Mouse (Mus musculus): ENCODE measurements at regions not wholly inside any gene's neighbourhood (a gene's known extent, or its start where the extent isn't known, plus 50 kb on each side); places are given as distances from the start of the nearest gene placed in this dataset.

DNA sequence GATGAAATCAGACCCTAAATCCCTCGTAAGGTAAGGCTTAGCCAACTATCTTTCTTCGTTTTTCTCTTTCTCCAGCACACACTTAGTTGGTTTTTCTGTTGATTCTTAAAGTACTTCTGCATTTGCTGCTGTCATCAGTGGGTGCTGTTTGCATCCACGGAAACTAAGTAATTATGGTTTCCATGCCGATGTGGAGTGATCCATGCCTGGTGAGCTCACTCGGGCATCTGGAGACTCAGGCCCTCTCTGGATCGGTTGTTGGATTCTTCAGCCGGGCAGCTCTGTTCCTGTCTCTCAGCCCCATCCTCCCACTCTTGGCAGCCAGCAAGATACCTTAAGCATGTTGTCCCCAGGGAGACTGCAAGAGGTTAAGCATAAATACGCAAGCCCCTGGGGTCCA lies 97.4 kb upstream of the Cacna1e start:
- no peaks in the 10 kb centered on the region for H3K27me3 ChIP-seq (ENCODE audit: control insufficient read depth, insufficient read depth, low read length, poor library complexity, severe bottlenecking)
- no peaks in the 10 kb centered on the region for H3K36me3 ChIP-seq (ENCODE audit: control insufficient read depth, insufficient read depth, low read length, poor library complexity, severe bottlenecking)
- H3K9ac ChIP-seq (ENCODE audit: low read depth, poor library complexity, severe bottlenecking) = no peak overlapping the region
- H3K4me1 ChIP-seq (ENCODE audit: control insufficient read depth, insufficient read depth, low read length) = no peaks in the 10 kb centered on the region
- H3K4me3 ChIP-seq (ENCODE audit: low read depth, low read length) = no peak overlapping the region
- TF ChIP-seq POLR2A (IDR thresholded peaks at IDR 0.05; ENCODE audit: insufficient read depth, low read length) = no peak
- no peak for TF ChIP-seq CTCF (IDR thresholded peaks at IDR 0.05; ENCODE audit: low read depth, low read length)
- no peak for TF ChIP-seq EP300 (IDR thresholded peaks at IDR 0.05; ENCODE audit: insufficient read depth, low read depth, low read length)
- H3K9me3 ChIP-seq (replicated peaks; ENCODE audit: control insufficient read depth, insufficient read depth, low read length, poor library complexity, severe bottlenecking) = no peaks in the 10 kb centered on the region
- H3K27ac ChIP-seq (ENCODE audit: insufficient read depth, low read length) = no peak overlapping the region

DNA sequence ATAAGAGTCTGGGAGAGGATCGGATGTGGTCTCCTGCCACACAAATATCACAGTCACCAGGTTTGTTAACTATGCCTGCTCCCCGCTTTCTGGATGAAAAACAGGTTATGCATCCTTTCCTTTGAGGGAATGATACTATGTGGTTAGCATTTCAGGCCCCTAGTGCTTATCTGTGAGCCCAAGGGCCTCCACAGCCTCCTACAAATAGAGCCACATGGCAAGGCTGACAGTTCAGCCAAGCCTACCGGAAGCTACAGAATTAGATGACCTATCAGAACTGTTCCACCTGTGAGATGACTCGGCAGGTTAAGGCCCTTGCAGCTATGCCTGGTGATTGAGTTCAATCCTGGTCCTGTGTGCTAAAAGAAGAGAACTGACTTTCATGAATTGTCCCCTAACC lies 91.4 kb upstream of the Cacna1e start:
- no peaks in the 10 kb centered on the region for H3K9me3 ChIP-seq (replicated peaks; ENCODE audit: control insufficient read depth, insufficient read depth, low read length, poor library complexity, severe bottlenecking)
- no peak overlapping the region for H3K4me3 ChIP-seq (ENCODE audit: low read depth, low read length)
- TF ChIP-seq POLR2A (IDR thresholded peaks at IDR 0.05; ENCODE audit: insufficient read depth, low read length) (no peak), CTCF (IDR thresholded peaks at IDR 0.05; ENCODE audit: low read depth, low read length) (no peak), EP300 (IDR thresholded peaks at IDR 0.05; ENCODE audit: insufficient read depth, low read depth, low read length) (no peak)
- H3K27ac ChIP-seq (ENCODE audit: insufficient read depth, low read length) = no peak overlapping the region
- H3K36me3 ChIP-seq (ENCODE audit: control insufficient read depth, insufficient read depth, low read length, poor library complexity, severe bottlenecking) = no peaks in the 10 kb centered on the region
- no peaks in the 10 kb centered on the region for H3K27me3 ChIP-seq (ENCODE audit: control insufficient read depth, insufficient read depth, low read length, poor library complexity, severe bottlenecking)
- no peaks in the 10 kb centered on the region for H3K4me1 ChIP-seq (ENCODE audit: control insufficient read depth, insufficient read depth, low read length)
- H3K9ac ChIP-seq (ENCODE audit: low read depth, poor library complexity, severe bottlenecking) = no peak overlapping the region

DNA sequence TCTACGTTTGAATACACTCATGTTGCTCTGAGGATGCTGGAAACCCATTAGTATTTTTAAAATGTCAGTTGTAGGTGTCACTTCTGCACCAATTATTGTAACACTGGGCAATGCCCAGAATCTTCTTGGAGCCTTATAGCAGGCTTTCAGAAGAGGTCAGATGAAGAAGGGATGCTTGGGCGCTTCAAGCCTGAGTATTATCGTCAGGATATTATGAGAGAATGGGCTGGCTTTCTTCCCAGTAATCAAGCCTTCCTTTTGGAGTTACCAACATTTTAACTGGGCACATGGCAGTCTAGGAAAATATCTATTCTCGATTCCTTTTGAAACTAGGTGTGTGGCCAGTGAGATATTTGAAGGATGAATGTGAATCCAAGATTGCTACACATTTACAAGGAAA lies 77.0 kb upstream of the Cacna1e start:
- Histone ChIP-seq H3K36me3 (ENCODE audit: control insufficient read depth, insufficient read depth, low read length, poor library complexity, severe bottlenecking) (no peaks in the 10 kb centered on the region), H3K4me1 (ENCODE audit: control insufficient read depth, insufficient read depth, low read length) (no peaks in the 10 kb centered on the region), H3K9me3 (replicated peaks; ENCODE audit: control insufficient read depth, insufficient read depth, low read length, poor library complexity, severe bottlenecking) (no peaks in the 10 kb centered on the region), H3K4me3 (ENCODE audit: low read depth, low read length) (no peak overlapping the region), H3K27me3 (ENCODE audit: control insufficient read depth, insufficient read depth, low read length, poor library complexity, severe bottlenecking) (no peaks in the 10 kb centered on the region), H3K27ac (ENCODE audit: insufficient read depth, low read length) (no peak overlapping the region), H3K9ac (ENCODE audit: low read depth, poor library complexity, severe bottlenecking) (no peak overlapping the region)
- no peak for TF ChIP-seq EP300 (IDR thresholded peaks at IDR 0.05; ENCODE audit: insufficient read depth, low read depth, low read length)
- TF ChIP-seq POLR2A (IDR thresholded peaks at IDR 0.05; ENCODE audit: insufficient read depth, low read length) = no peak
- no peak for TF ChIP-seq CTCF (IDR thresholded peaks at IDR 0.05; ENCODE audit: low read depth, low read length)

DNA sequence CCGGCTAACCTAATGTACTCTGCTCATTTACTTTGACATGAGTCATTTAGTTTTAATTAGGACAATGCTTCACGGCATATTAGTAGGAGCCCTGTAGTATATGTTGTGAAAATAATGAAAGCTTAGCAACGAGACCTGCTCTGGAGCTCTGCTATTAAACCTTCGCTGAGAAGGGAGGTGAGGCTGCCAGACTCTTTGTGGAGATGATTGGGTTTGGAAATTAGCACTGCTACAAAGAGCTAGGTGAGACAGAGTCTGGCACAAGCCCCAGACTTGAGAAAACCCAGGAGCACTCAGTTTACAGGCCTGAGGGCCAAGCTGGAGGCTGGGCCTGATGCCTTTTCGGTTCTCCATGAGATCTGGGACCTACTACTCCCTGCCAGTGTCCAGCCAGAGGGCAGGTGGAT lies 72.3 kb upstream of the Cacna1e start:
- H3K9ac ChIP-seq (ENCODE audit: low read depth, poor library complexity, severe bottlenecking) = no peak overlapping the region
- TF ChIP-seq CTCF (IDR thresholded peaks at IDR 0.05; ENCODE audit: low read depth, low read length) = no peak
- TF ChIP-seq EP300 (IDR thresholded peaks at IDR 0.05; ENCODE audit: insufficient read depth, low read depth, low read length) = no peak
- TF ChIP-seq POLR2A (IDR thresholded peaks at IDR 0.05; ENCODE audit: insufficient read depth, low read length) = no peak
- H3K4me3 ChIP-seq (ENCODE audit: low read depth, low read length) = no peak overlapping the region
- no peak overlapping the region for H3K27ac ChIP-seq (ENCODE audit: insufficient read depth, low read length)
- no peaks in the 10 kb centered on the region for H3K27me3 ChIP-seq (ENCODE audit: control insufficient read depth, insufficient read depth, low read length, poor library complexity, severe bottlenecking)
- no peaks in the 10 kb centered on the region for H3K4me1 ChIP-seq (ENCODE audit: control insufficient read depth, insufficient read depth, low read length)
- no peaks in the 10 kb centered on the region for H3K36me3 ChIP-seq (ENCODE audit: control insufficient read depth, insufficient read depth, low read length, poor library complexity, severe bottlenecking)
- H3K9me3 ChIP-seq (replicated peaks; ENCODE audit: control insufficient read depth, insufficient read depth, low read length, poor library complexity, severe bottlenecking) = no peaks in the 10 kb centered on the region

DNA sequence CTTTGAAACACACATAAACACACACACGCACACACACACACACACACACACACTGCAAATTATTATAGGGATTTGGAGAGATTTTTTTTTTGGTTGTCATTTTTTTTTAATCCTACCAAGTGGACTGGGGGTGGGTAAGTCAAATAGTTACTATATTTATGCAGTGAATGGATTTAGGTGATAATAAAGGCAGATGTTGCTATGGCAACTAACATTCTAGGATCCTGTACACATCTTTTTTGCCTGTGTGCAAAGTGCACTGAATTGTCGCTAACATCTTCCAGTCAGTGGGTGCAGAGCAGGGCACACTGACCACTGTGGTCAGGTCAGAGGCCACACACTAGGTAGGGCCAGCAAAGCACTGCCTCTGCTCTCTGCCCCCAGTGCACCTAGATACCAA lies 68.4 kb upstream of the Cacna1e start:
- Histone ChIP-seq H3K4me1 (ENCODE audit: control insufficient read depth, insufficient read depth, low read length) (no peaks in the 10 kb centered on the region), H3K4me3 (ENCODE audit: low read depth, low read length) (no peak overlapping the region), H3K9ac (ENCODE audit: low read depth, poor library complexity, severe bottlenecking) (no peak overlapping the region), H3K9me3 (replicated peaks; ENCODE audit: control insufficient read depth, insufficient read depth, low read length, poor library complexity, severe bottlenecking) (no peaks in the 10 kb centered on the region), H3K27me3 (ENCODE audit: control insufficient read depth, insufficient read depth, low read length, poor library complexity, severe bottlenecking) (no peaks in the 10 kb centered on the region), H3K36me3 (ENCODE audit: control insufficient read depth, insufficient read depth, low read length, poor library complexity, severe bottlenecking) (no peaks in the 10 kb centered on the region), H3K27ac (ENCODE audit: insufficient read depth, low read length) (no peak overlapping the region)
- TF ChIP-seq CTCF (IDR thresholded peaks at IDR 0.05; ENCODE audit: low read depth, low read length) = no peak
- TF ChIP-seq EP300 (IDR thresholded peaks at IDR 0.05; ENCODE audit: insufficient read depth, low read depth, low read length) = no peak
- TF ChIP-seq POLR2A (IDR thresholded peaks at IDR 0.05; ENCODE audit: insufficient read depth, low read length) = no peak

All from ES-Bruce4 (cell line).